Mouse (Mus musculus): ENCODE results near the gene Slc25a42.

DNA sequence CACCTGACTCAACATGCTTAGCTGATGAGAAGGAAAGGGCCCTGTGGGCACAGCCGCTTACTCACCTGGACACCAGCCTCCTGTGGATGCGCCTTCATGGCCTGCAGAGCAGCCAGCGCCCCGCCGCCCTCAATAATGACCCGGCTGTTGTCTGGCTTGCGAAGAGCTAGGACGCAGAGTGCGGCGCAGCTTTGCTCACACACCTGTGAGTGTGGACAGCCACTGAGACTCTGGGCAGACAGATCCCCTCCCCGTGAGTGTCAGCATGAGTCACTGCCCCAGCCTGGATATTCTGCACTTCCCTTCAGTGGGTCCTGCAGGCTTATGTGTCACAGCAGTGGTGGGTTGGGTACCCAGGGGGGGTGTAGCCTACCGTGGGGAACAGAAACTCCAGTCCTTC, 9.9 kb upstream of the Slc25a42 start:
- TF ChIP-seq POLR2A (IDR thresholded peaks at IDR 0.05; ENCODE audit: borderline replicate concordance, insufficient read depth, low read length) (no peak), CTCF (IDR thresholded peaks at IDR 0.05; ENCODE audit: borderline replicate concordance, insufficient read depth, low read depth, low read length) (no peak)
